Mouse (Mus musculus) embryonic facial prominence, embryonic 13.5 days (tissue): Measurements from ENCODE around the gene Ndufa13. TPM values are rescaled to one million over a fixed set of nuclear protein-coding genes. Genes with fewer than 3 reads are reported as not detected.
A peak's percentile ranks its signal among the peaks of the same experiment; 100 is the strongest.
"Not testable (repeated sequence)": the region's sequence is repeated elsewhere in the genome, so short reads cannot be mapped to it uniquely, and the experiment has no call there.

Experiments used
- ATAC-seq: fragments of 200-750 bp; cut with Nextera tagmentation; 2 replicates; pipeline ENCODE4 v1.8.0; 2017; ENCODE audit warnings: low read depth; ENCODE audit not compliant: insufficient number of reproducible peaks, insufficient read depth, low FRiP score, low TSS enrichment
- H3K27ac ChIP-seq: fragments of 300-500 bp; sonication (generic); 2 replicates; pipeline ENCODE4 v1.5.1; 2015; ENCODE audit warnings: moderate library complexity, mild to moderate bottlenecking, inconsistent platforms
- H3K27me3 ChIP-seq: fragments of 300-500 bp; sonication (generic); 2 replicates; pipeline ENCODE4 v1.6.1; 2015; ENCODE audit warnings: mild to moderate bottlenecking, inconsistent platforms
- H3K36me3 ChIP-seq: fragments of 300-500 bp; sonication (generic); 2 replicates; pipeline ENCODE4 v1.6.1; 2015; ENCODE audit warnings: mild to moderate bottlenecking, inconsistent platforms
- H3K4me1 ChIP-seq: fragments of 300-500 bp; sonication (generic); 2 replicates; pipeline ENCODE4 v1.6.1; 2015; ENCODE audit warnings: inconsistent platforms
- H3K4me2 ChIP-seq: fragments of 300-500 bp; sonication (generic); 2 replicates; pipeline ENCODE4 v1.6.1; 2015; ENCODE audit warnings: moderate library complexity, mild to moderate bottlenecking, inconsistent platforms
- H3K4me3 ChIP-seq: fragments of 300-500 bp; sonication (generic); 2 replicates; pipeline ENCODE4 v1.5.1; 2015; ENCODE audit warnings: mild to moderate bottlenecking, inconsistent platforms
- H3K9ac ChIP-seq: fragments of 300-500 bp; sonication (generic); 2 replicates; pipeline ENCODE4 v1.6.1; 2015; ENCODE audit warnings: mild to moderate bottlenecking, inconsistent platforms
- H3K9me3 ChIP-seq: fragments of 300-500 bp; sonication (generic); 2 replicates; pipeline ENCODE4 v1.6.1; 2016; ENCODE audit warnings: inconsistent platforms
- WGBS: fragments of 180-500 bp; shearing (Covaris S2); methylation state at CpG from one replicate; pipeline ENCODE4 v1.1.7; 2015; ENCODE audit warnings: mixed read lengths; 5-methylcytosine and 5-hydroxymethylcytosine counted together
- polyA plus RNA-seq: library from polyadenylated mRNA; unstranded; fragments of >200 nt; fragmentation: Nextera tagmentation; extraction: Ambion mirVana; gene quantifications from 2 replicates; pipeline ENCODE4 v1.2.1, GENCODE M21; 2015

Ndufa13 gene
- polyA plus RNA-seq = 178 and 184 TPM in 2 replicates

DNA sequence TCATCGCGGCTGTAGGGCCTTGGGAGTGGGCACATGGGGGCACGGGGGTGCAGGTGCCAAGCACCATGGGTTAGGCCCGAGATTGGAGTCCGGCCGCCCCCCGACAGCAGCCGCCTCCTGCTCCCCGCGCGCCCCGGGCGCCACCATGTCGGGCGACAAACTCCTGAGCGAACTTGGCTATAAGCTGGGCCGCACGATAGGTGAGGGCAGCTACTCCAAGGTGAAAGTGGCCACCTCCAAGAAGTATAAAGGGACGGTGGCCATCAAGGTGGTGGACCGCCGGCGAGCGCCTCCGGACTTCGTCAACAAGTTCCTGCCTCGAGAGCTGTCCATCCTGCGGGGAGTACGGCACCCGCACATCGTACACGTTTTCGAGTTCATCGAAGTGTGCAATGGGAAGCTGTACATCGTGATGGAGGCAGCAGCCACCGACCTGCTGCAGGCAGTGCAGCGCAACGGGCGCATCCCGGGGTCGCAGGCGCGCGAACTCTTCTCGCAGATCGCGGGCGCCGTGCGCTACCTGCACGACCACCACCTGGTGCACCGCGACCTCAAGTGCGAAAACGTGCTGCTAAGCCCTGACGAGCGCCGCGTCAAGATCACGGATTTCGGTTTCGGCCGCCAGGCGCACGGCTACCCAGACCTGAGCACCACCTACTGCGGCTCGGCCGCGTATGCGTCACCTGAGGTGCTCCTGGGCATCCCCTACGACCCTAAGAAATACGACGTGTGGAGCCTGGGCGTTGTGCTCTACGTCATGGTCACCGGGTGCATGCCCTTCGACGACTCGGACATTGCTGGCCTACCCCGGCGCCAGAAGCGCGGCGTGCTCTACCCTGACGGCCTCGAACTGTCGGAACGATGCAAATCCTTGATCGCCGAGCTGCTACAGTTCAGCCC, at the start of gene Ndufa13, which contains the start of the genes Tssk6 and Yjefn3:
Gene Ndufa13 (minus strand): TSS at position 396 of the 900 bp plus-strand sequence.
Gene Tssk6 (plus strand): TSS at position 22 of the 900 bp plus-strand sequence.
Gene Yjefn3 (minus strand): TSS at position 550 of the 900 bp plus-strand sequence.
- peaks cover 46% of the 10 kb centered on the region for H3K4me1 ChIP-seq
- ATAC-seq = peak; percentile 40
- H3K4me2 ChIP-seq = peak within 1 kb of the TSS; percentile 98
- peaks cover 17% of the 10 kb centered on the region for H3K36me3 ChIP-seq
- peak within 1 kb of the TSS; percentile 85 for H3K9ac ChIP-seq
- H3K4me3 ChIP-seq = peak within 1 kb of the TSS; percentile 60
- H3K27me3 ChIP-seq = no peaks in the 10 kb centered on the region
- H3K9me3 ChIP-seq = no peaks in the 10 kb centered on the region
- H3K27ac ChIP-seq = peak within 1 kb of the TSS; percentile 91
- WGBS = 5% methylated on average over 89 of the region's 89 CpGs

DNA sequence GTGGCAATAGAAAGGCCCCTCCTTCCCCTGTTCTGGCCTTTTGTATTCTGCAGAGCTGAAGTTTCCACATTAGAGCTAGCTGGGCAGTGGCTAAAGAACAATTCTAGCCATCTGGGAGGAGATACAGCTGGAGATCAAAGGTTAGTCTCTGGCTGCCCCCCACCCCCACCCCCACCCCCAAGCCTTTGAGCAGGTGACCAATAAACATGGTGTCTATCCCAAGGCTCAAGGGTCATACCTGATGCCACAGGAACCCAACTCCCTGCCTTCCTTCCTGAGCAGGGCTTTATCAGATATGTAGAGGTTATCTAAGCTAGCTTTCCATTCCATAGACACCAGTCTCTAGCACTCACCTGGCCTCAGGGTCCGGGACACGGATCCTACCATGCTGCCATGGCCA, 47.9 kb upstream of the Ndufa13 start:
- H3K4me3 ChIP-seq = no peak overlapping the region
- H3K27me3 ChIP-seq = no peaks in the 10 kb centered on the region
- peaks cover 8% of the 10 kb centered on the region; the same call in 1 of the 2 replicates for H3K4me1 ChIP-seq
- H3K9ac ChIP-seq = no peak overlapping the region
- no peak overlapping the region for H3K27ac ChIP-seq
- no peak overlapping the region for H3K4me2 ChIP-seq
- H3K9me3 ChIP-seq = no peaks in the 10 kb centered on the region
- 93% methylated on average over 2 of the region's 2 CpGs for WGBS
- peaks cover 35% of the 10 kb centered on the region for H3K36me3 ChIP-seq
- ATAC-seq = no peak

DNA sequence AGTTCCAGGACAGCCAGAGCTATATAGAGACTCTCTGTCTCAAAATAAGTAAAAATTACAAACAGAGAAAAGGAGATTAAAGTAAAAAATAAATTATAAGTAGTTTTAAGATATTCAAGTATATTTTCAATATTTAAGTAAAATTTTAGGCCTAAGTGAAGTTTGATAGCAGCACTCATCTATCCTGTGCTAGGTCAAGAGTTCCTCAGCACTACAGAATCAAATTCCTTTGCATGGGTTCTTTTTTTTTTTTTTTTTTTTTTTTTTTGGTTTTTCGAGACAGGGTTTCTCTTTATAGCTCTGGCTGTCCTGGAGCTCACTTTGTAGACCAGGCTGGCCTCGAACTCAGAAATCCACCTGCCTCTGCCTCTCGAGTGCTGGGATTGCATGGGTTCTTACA, 40.1 kb upstream of the Ndufa13 start:
- not testable (repeated sequence) for H3K27ac ChIP-seq, H3K27me3 ChIP-seq, H3K4me3 ChIP-seq, H3K9ac ChIP-seq, H3K9me3 ChIP-seq, H3K4me1 ChIP-seq, ATAC-seq, H3K4me2 ChIP-seq
- H3K36me3 ChIP-seq = peaks cover 29% of the 10 kb centered on the region
- 81% methylated on average over 3 of the region's 3 CpGs for WGBS

DNA sequence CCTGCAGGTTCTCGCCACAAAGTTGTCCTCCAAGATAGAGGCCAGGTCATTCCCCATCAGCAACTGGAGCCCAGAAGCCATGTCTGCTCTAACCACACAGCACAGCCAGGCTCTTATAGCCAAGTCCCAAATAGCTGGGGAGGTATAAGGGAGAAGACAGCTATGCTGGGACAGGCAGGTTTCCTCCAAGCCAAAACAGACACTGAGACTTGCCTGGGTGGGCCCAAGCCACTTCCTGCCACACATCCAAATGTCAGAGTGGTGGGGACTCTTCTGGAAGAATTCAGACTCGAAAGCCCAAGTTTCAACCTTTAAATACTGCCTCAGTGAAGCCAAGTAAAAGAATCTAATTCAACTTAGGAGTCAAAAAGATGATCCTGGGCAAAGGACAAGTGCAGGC, 38.0 kb upstream of the Ndufa13 start:
- Histone ChIP-seq H3K36me3 (peaks cover 24% of the 10 kb centered on the region), H3K9me3 (no peaks in the 10 kb centered on the region), H3K4me1 (peaks cover 17% of the 10 kb centered on the region), H3K27me3 (no peaks in the 10 kb centered on the region), H3K9ac (no peak overlapping the region), H3K4me3 (no peak overlapping the region), H3K4me2 (no peak overlapping the region), H3K27ac (no peak overlapping the region)
- 92% methylated on average over 2 of the region's 2 CpGs for WGBS
- ATAC-seq = no peak

- H3K4me1 ChIP-seq = peaks cover 17% of the 10 kb centered on the region
- WGBS = 29% methylated on average over 3 of the region's 3 CpGs
- H3K36me3 ChIP-seq = peaks cover 31% of the 10 kb centered on the region
- H3K4me2 ChIP-seq = no peak overlapping the region
- no peak overlapping the region for H3K9ac ChIP-seq
- no peak overlapping the region for H3K27ac ChIP-seq
- no peak overlapping the region for H3K4me3 ChIP-seq
- no peaks in the 10 kb centered on the region for H3K27me3 ChIP-seq
- no peaks in the 10 kb centered on the region for H3K9me3 ChIP-seq
- ATAC-seq = no peak
These were observed 37.3 kb upstream of the Ndufa13 start for GRCm38 (mm10) chr8:69939633-69940032.

DNA sequence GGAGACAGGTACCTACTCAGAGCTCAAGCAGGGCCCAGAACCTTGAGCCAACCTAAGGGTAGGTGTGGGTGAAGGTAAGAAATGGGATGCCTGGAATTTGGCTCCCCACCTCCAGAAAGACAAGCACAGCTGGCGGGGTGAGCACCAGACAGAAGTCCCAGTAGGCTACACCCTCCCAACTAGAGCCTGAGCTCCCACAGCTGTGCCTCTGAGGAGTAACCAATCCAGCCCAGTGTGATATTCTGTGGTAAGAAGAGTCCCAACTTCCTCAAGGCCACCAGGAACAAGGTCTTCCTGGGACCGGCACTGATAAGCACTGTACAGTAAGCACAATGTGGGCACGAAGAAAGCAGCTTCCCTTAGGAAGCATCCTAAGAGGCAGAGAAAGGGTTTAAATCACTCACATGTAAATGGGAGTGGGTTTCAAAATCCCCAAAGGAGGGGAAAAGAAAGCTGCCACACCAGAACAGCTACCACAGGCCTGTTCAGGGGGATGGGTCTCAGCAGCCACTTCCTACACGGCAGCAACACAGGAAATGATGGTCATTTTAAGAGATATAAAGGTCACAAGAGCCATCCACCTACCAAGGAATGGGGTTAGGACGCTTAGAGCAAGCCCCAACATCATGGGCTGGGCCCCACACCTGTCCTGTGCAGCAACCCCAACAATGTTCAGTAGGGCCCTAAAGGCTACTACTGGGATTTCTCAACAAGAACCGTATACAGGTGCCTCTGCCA, 36.1 kb upstream of the Ndufa13 start:
- Histone ChIP-seq H3K4me3 (no peak overlapping the region), H3K27ac (no peak overlapping the region), H3K9me3 (no peaks in the 10 kb centered on the region), H3K27me3 (no peaks in the 10 kb centered on the region), H3K4me1 (peaks cover 17% of the 10 kb centered on the region), H3K9ac (no peak overlapping the region), H3K4me2 (no peak overlapping the region), H3K36me3 (peaks cover 38% of the 10 kb centered on the region)
- ATAC-seq = no peak
- 83% methylated on average over 6 of the region's 6 CpGs for WGBS

DNA sequence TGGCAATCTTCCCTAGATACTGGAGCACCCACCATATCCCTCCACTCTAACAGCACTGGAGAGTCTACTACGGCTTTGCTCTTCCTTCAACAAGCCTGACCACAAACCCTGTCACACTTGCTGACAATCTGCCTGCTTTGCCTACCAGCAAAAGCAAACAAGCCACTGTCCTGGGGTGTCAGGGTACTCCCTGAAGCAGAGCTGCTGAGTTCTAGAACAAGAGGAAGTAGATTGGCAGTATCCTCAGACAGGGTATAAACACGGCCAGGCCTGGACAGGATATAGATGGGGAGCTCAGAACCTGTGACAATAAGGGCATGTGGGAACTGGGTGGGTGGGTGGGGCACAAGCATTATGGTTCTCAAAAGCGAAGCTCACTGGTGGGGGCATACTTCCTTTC, 35.1 kb upstream of the Ndufa13 start:
- Histone ChIP-seq H3K4me1 (peaks cover 17% of the 10 kb centered on the region), H3K36me3 (peaks cover 38% of the 10 kb centered on the region), H3K9me3 (no peaks in the 10 kb centered on the region), H3K27me3 (no peaks in the 10 kb centered on the region), H3K4me3 (no peak overlapping the region), H3K4me2 (no peak overlapping the region), H3K9ac (no peak overlapping the region), H3K27ac (no peak overlapping the region)
- WGBS = 90% methylated on average over 3 of the region's 3 CpGs
- ATAC-seq = no peak

DNA sequence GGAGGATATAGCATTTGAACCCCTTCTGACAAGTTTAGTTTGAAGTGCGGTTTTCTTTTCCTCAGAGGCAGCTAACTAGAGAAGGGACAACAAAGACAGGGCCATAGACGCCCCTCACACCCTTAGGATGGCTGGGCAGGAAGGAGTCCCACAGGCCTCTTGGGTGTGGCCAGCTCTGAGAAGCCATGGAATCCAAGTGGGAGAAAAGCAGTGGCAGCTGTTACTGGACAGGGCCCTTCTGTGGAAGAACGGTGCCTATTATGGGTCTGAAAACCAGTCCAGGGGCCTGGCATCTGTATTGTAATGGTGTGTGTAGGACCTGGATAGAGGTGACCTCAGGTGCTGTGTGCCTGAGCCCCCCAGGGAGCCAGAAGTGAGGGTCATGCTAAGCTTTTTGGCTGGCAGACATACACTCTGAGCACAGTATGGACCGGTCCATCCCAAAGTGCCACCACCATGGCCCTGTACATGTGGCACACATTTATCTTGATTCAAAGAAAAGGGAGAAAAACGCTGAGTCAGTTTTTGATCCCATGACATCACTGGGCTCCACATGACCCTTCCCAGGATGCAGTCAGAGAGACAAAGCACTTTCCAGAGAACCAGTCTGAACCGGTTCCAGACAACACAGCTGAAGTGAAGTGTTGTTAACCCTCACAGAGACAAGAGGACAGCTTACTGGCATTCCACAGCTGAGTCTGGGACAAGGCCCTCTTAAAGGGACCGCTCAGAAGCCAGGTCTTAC, 33.9 kb upstream of the Ndufa13 start:
- H3K4me3 ChIP-seq = no peak overlapping the region
- peak overlapping the region; percentile 44 for H3K9ac ChIP-seq
- no peaks in the 10 kb centered on the region for H3K9me3 ChIP-seq
- WGBS = 67% methylated on average over 7 of the region's 7 CpGs
- peak; percentile 61; the same call in 1 of the 2 replicates for ATAC-seq
- peaks cover 17% of the 10 kb centered on the region for H3K4me1 ChIP-seq
- H3K36me3 ChIP-seq = peaks cover 38% of the 10 kb centered on the region
- H3K27ac ChIP-seq = no peak overlapping the region
- no peaks in the 10 kb centered on the region for H3K27me3 ChIP-seq
- H3K4me2 ChIP-seq = no peak overlapping the region

DNA sequence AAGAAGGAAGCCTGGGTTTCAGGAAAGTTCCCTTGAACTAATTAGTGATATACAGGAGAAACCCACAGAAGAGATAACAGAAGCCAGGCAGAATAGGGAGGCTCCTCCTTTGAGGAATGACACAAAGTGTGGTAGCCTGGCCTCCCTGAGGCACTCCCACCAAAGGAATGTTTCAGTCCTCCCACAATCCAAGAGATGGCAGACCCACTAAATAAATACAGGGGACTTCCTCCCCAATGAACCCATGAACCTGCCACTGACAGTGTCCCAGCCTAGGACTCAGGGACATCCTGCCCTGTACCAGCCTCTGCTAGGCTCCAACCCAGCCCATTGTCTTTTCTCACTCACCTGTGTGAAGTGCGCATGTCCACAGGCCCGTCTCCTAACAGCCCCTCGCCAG, 33.1 kb upstream of the Ndufa13 start:
- Histone ChIP-seq H3K27ac (no peak overlapping the region), H3K9ac (no peak overlapping the region), H3K27me3 (no peaks in the 10 kb centered on the region), H3K4me2 (no peak overlapping the region), H3K9me3 (no peaks in the 10 kb centered on the region), H3K4me3 (no peak overlapping the region), H3K36me3 (peaks cover 37% of the 10 kb centered on the region), H3K4me1 (peaks cover 17% of the 10 kb centered on the region)
- WGBS = 90% methylated on average over 3 of the region's 3 CpGs
- no peak for ATAC-seq

GRCm38 (mm10) chr8:69934582-69934981, 32.2 kb upstream of the Ndufa13 start:
- H3K27ac ChIP-seq = no peak overlapping the region
- WGBS = 88% methylated on average over 5 of the region's 5 CpGs
- H3K27me3 ChIP-seq = no peaks in the 10 kb centered on the region
- ATAC-seq = no peak
- peaks cover 9% of the 10 kb centered on the region for H3K4me1 ChIP-seq
- no peaks in the 10 kb centered on the region for H3K9me3 ChIP-seq
- H3K9ac ChIP-seq = no peak overlapping the region
- H3K36me3 ChIP-seq = peaks cover 34% of the 10 kb centered on the region
- no peak overlapping the region for H3K4me3 ChIP-seq
- no peak overlapping the region for H3K4me2 ChIP-seq

DNA sequence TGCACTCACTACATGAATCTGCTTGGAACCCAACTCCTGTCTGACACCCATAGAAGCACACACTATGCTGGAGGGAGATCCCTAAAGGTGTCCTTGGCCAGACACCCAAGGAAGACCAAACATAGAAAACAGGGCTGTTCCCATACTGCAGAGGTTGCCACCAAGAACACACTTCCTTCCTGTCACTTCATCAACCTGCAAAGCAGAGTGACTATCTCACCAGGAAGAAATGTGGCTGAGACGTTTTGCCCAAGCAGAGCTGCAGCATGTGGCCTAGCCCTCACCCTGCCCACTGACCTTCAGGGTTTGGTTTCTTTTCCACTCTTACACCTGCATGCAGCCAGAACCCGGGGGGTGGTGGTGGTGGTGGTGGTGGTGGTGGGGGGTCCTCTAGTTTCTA, 31.5 kb upstream of the Ndufa13 start:
- H3K27ac ChIP-seq = no peak overlapping the region
- WGBS = 84% methylated on average over 2 of the region's 2 CpGs
- H3K9ac ChIP-seq = no peak overlapping the region
- H3K27me3 ChIP-seq = no peaks in the 10 kb centered on the region
- H3K4me3 ChIP-seq = no peak overlapping the region
- peaks cover 8% of the 10 kb centered on the region for H3K4me1 ChIP-seq
- H3K36me3 ChIP-seq = peaks cover 34% of the 10 kb centered on the region
- no peak overlapping the region for H3K4me2 ChIP-seq
- no peaks in the 10 kb centered on the region for H3K9me3 ChIP-seq
- no peak for ATAC-seq
